Mouse (Mus musculus): ENCODE data around the gene Cldn20. TPM values are rescaled to one million over a fixed set of nuclear protein-coding genes. Genes with fewer than 3 reads are reported as not detected.

The Cldn20 gene
- polyA plus RNA-seq, 1 experiment from 2014 or later, result not detected

GRCm38 (mm10) chr17:3531641-3532040, 713 bp upstream of the Cldn20 start:
- H3K36me3 ChIP-seq, result no peaks in the 10 kb centered on the region
- H3K4me1 ChIP-seq, result no peaks in the 10 kb centered on the region
- H3K4me3 ChIP-seq, result no peak overlapping the region
- no peaks in the 10 kb centered on the region for H3K9me3 ChIP-seq
- H3K4me2 ChIP-seq (replicated peaks), result no peak overlapping the region
- ATAC-seq (ENCODE audit: low FRiP score, low read depth), result no peak
- 84% methylated on average over 1 of the region's 1 CpGs for WGBS
- no peaks in the 10 kb centered on the region for H3K27me3 ChIP-seq
- no peak overlapping the region for H3K9ac ChIP-seq (replicated peaks)
- no peak overlapping the region for H3K27ac ChIP-seq (replicated peaks)

- Histone ChIP-seq H3K4me2 (replicated peaks) (no peak overlapping the region), H3K36me3 (no peaks in the 10 kb centered on the region), H3K4me3 (no peak overlapping the region), H3K4me1 (no peaks in the 10 kb centered on the region), H3K9ac (replicated peaks) (no peak overlapping the region), H3K27me3 (no peaks in the 10 kb centered on the region), H3K9me3 (no peaks in the 10 kb centered on the region), H3K27ac (replicated peaks) (no peak overlapping the region)
- WGBS, result 22% methylated on average over 1 of the region's 1 CpGs
- ATAC-seq (ENCODE audit: low FRiP score, low read depth), result no peak
These were observed 1.1 kb downstream of the Cldn20 start for GRCm38 (mm10) chr17:3533425-3533824.

- no peaks in the 10 kb centered on the region for H3K27me3 ChIP-seq
- no peak overlapping the region for H3K4me3 ChIP-seq
- H3K9me3 ChIP-seq, result no peaks in the 10 kb centered on the region
- no peak overlapping the region for H3K9ac ChIP-seq (replicated peaks)
- H3K4me1 ChIP-seq, result no peaks in the 10 kb centered on the region
- WGBS, result 97% methylated on average over 2 of the region's 2 CpGs
- ATAC-seq (ENCODE audit: low FRiP score, low read depth), result no peak
- peaks cover 9% of the 10 kb centered on the region; the same call in 1 of the 2 replicates for H3K36me3 ChIP-seq
- no peak overlapping the region for H3K27ac ChIP-seq (replicated peaks)
- H3K4me2 ChIP-seq (replicated peaks), result no peak overlapping the region
These were observed 8.0 kb downstream of the Cldn20 start for GRCm38 (mm10) chr17:3540304-3540703.

- Histone ChIP-seq H3K27ac (replicated peaks) (no peak overlapping the region), H3K27me3 (no peaks in the 10 kb centered on the region), H3K9me3 (no peaks in the 10 kb centered on the region), H3K4me2 (replicated peaks) (no peak overlapping the region), H3K4me1 (no peaks in the 10 kb centered on the region), H3K4me3 (no peak overlapping the region), H3K9ac (replicated peaks) (no peak overlapping the region), H3K36me3 (peaks cover 9% of the 10 kb centered on the region; the same call in 1 of the 2 replicates)
- 95% methylated on average over 5 of the region's 5 CpGs for WGBS
- ATAC-seq (ENCODE audit: low FRiP score, low read depth), result no peak
These were observed 8.7 kb downstream of the Cldn20 start for GRCm38 (mm10) chr17:3541033-3541432.

- WGBS, result 75% methylated on average over 7 of the region's 7 CpGs
- peaks cover under 1% of the 10 kb centered on the region; the same call in 1 of the 2 replicates for H3K36me3 ChIP-seq
- no peak overlapping the region for H3K27ac ChIP-seq (replicated peaks)
- no peak for ATAC-seq (ENCODE audit: low FRiP score, low read depth)
- H3K27me3 ChIP-seq, result no peaks in the 10 kb centered on the region
- no peak overlapping the region for H3K4me2 ChIP-seq (replicated peaks)
- 0 out of 2 replicates have a peak, but pooled peaks cover 2% of the 10 kb centered on the region for H3K4me1 ChIP-seq
- no peak overlapping the region for H3K9ac ChIP-seq (replicated peaks)
- H3K9me3 ChIP-seq, result no peaks in the 10 kb centered on the region
- no peak overlapping the region for H3K4me3 ChIP-seq
These were observed 15.4 kb downstream of the Cldn20 start for GRCm38 (mm10) chr17:3547725-3548124.

GRCm38 (mm10) chr17:3556251-3556650, 23.9 kb downstream of the Cldn20 start:
- Histone ChIP-seq H3K4me3 (no peak overlapping the region), H3K4me2 (replicated peaks) (no peak overlapping the region)

GRCm38 (mm10) chr17:3557331-3558311, 25.3 kb downstream of the Cldn20 start, which contains the start of gene Tfb1m:
TSS of gene Tfb1m (minus strand) at chr17:3557781.
- Histone ChIP-seq H3K4me3 (peak within 1 kb of the TSS; percentile 65), H3K27me3 (no peaks in the 10 kb centered on the region), H3K27ac (replicated peaks) (peak within 1 kb of the TSS; percentile 76), H3K4me1 (peaks cover 8% of the 10 kb centered on the region), H3K4me2 (replicated peaks) (peak within 1 kb of the TSS; percentile 66), H3K36me3 (no peaks in the 10 kb centered on the region), H3K9me3 (no peaks in the 10 kb centered on the region), H3K9ac (replicated peaks) (peak within 1 kb of the TSS; percentile 53)
- peak; percentile 100 for ATAC-seq (ENCODE audit: low FRiP score, low read depth)
- under 1% methylated on average over 60 of the region's 60 CpGs for WGBS

More at GRCm38 (mm10) chr17:3556251-3556650, 23.9 kb downstream of the Cldn20 start:
- Histone ChIP-seq H3K9me3 (no peaks in the 10 kb centered on the region), H3K4me1 (peaks cover 8% of the 10 kb centered on the region), H3K9ac (replicated peaks) (no peak overlapping the region), H3K27ac (replicated peaks) (no peak overlapping the region), H3K27me3 (no peaks in the 10 kb centered on the region), H3K36me3 (no peaks in the 10 kb centered on the region)
- WGBS, result 94% methylated on average over 1 of the region's 1 CpGs
- no peak for ATAC-seq (ENCODE audit: low FRiP score, low read depth)

- Histone ChIP-seq H3K4me3 (peak overlapping the region; percentile 65), H3K9me3 (no peaks in the 10 kb centered on the region), H3K27me3 (no peaks in the 10 kb centered on the region), H3K36me3 (no peaks in the 10 kb centered on the region), H3K27ac (replicated peaks) (peak overlapping the region; percentile 39; the same call in 1 of the 2 replicates), H3K9ac (replicated peaks) (no peak overlapping the region), H3K4me1 (peaks cover 8% of the 10 kb centered on the region), H3K4me2 (replicated peaks) (peak overlapping the region; percentile 66)
- 73% methylated on average over 9 of the region's 9 CpGs for WGBS
- ATAC-seq (ENCODE audit: low FRiP score, low read depth), result no peak
These were observed 26.1 kb downstream of the Cldn20 start for GRCm38 (mm10) chr17:3558356-3558870.

GRCm38 (mm10) chr17:3560534-3560933, 28.2 kb downstream of the Cldn20 start:
- H3K9ac ChIP-seq (replicated peaks), result no peak overlapping the region
- H3K27ac ChIP-seq (replicated peaks), result no peak overlapping the region
- ATAC-seq (ENCODE audit: low FRiP score, low read depth), result no peak
- no peaks in the 10 kb centered on the region for H3K27me3 ChIP-seq
- no peak overlapping the region for H3K4me2 ChIP-seq (replicated peaks)
- no peaks in the 10 kb centered on the region for H3K9me3 ChIP-seq
- peaks cover 8% of the 10 kb centered on the region for H3K4me1 ChIP-seq
- H3K4me3 ChIP-seq, result no peak overlapping the region
- no peaks in the 10 kb centered on the region for H3K36me3 ChIP-seq
- WGBS, result 75% methylated on average over 3 of the region's 3 CpGs

- no peaks in the 10 kb centered on the region for H3K36me3 ChIP-seq
- H3K27ac ChIP-seq (replicated peaks), result no peak overlapping the region
- 56% methylated on average over 8 of the region's 8 CpGs for WGBS
- no peaks in the 10 kb centered on the region for H3K9me3 ChIP-seq
- H3K9ac ChIP-seq (replicated peaks), result no peak overlapping the region
- no peaks in the 10 kb centered on the region; the same call in 1 of the 2 replicates for H3K4me1 ChIP-seq
- no peaks in the 10 kb centered on the region for H3K27me3 ChIP-seq
- H3K4me2 ChIP-seq (replicated peaks), result no peak overlapping the region
- ATAC-seq (ENCODE audit: low FRiP score, low read depth), result no peak
- H3K4me3 ChIP-seq, result no peak overlapping the region
These were observed 30.1 kb downstream of the Cldn20 start for GRCm38 (mm10) chr17:3562405-3562804.

GRCm38 (mm10) chr17:3570876-3571275, 38.5 kb downstream of the Cldn20 start:
- 8% methylated on average over 12 of the region's 12 CpGs for WGBS
- no peak for ATAC-seq (ENCODE audit: low FRiP score, low read depth)
- no peaks in the 10 kb centered on the region for H3K27me3 ChIP-seq

More at GRCm38 (mm10) chr17:3570876-3571275, 38.5 kb downstream of the Cldn20 start:
- Histone ChIP-seq H3K36me3 (no peaks in the 10 kb centered on the region), H3K4me3 (no peak overlapping the region), H3K4me2 (replicated peaks) (no peak overlapping the region; the same call in 1 of the 2 replicates), H3K27ac (replicated peaks) (no peak overlapping the region), H3K9ac (replicated peaks) (no peak overlapping the region), H3K4me1 (no peaks in the 10 kb centered on the region), H3K9me3 (no peaks in the 10 kb centered on the region)
